Mouse (Mus musculus): ENCODE measurements at regions not wholly inside any gene's neighbourhood (a gene's known extent, or its start where the extent isn't known, plus 50 kb on each side); places are given as distances from the start of the nearest gene placed in this dataset.
A peak's percentile ranks its signal among the peaks of the same experiment; 100 is the strongest.
"Not testable (repeated sequence)": the region's sequence is repeated elsewhere in the genome, so short reads cannot be mapped to it uniquely, and the experiment has no call there.

DNA sequence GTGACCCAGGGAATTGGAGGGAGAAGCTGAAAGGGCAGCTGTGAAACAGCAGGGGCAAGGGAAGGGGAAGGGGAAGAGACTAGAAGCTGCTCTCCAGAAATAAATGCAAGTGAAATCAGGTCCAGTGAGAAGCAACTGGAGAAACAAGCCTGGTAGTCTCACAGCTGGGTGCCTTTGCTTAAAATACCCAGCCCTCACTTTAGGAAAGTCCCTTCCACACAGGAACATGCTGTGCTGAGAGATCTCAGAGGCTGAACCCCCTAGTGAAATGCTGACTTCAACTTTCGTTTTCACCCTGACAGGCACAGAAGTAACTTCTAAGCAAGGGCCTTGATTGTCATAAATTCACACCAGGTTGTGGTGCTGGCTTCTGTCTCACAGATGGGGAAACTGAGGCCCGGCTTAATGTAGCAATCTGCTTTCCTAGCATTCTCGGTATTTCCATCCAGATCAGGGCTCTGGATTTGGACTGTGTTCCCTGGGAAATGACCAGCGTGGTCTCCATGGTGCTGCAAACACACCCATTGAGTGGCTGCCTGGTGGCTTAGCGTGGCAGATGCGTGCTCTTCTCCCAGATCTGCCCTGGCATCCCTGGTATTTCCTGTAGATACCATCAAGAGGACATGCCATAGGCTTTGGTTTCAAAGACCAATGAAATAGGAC lies 226.8 kb upstream of the 1700056E22Rik start:
- no peak for ATAC-seq (ENCODE audit: insufficient number of reproducible peaks, low FRiP score, low TSS enrichment)

DNA sequence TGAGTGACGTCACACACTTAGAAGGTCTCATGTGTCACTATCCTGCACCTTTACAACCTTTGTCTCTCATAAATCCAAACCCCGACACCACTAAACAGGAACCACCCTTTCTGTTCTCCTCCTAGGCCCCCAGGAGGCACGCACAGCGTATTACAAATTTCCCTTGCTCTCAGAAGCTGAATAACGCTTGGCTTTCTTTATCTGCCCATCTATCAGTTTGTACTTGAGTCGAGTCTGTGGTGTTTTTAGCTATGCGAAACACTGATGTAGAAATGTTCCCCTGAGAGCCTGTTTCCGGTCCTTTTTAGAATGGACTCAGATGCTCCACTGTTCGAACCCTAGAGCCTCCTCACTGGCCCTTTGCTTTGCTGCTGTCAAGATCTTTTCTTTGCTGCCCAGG lies 225.8 kb upstream of the 1700056E22Rik start:
- ATAC-seq (ENCODE audit: insufficient number of reproducible peaks, low FRiP score, low TSS enrichment), result no peak

DNA sequence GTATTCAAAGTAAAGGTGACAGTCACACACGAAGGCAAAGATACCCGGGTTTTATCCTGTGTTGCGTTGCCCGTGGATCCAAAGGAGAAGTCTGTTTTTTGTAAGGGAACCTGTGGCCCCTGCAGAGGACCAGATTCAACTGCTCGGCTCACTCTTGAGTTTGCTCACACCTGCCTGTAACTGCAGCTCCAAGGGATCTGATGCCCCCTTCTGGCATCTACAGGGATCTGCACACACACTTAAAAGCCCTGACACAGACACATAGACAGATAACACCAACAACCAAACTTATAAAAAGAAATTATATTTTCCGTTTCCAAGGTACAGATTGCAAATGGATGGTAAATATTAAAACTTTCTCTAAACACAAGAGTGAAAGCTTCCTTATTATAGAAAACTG lies 223.3 kb upstream of the 1700056E22Rik start:
- no peak for ATAC-seq (ENCODE audit: insufficient number of reproducible peaks, low FRiP score, low TSS enrichment)

DNA sequence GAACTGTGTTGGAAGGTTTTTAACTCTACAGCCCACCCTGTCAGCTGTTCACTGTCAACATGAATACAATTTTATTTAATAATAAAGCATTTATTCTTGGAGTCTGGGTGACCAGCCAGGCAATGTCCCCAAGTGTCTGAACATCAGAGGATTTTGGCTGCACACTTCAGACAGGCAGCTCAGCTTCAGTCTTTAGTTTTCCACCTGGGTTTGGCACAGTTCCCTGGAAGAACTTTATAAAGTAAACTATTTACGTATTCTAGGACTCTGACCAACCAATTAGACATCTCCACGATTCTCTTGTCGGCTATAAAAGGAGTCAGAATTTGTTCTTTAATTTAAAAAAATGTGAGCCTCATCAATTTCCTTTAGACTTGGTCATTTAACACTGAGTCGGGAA lies 220.8 kb upstream of the 1700056E22Rik start:
- ATAC-seq (ENCODE audit: insufficient number of reproducible peaks, low FRiP score, low TSS enrichment), result no peak

DNA sequence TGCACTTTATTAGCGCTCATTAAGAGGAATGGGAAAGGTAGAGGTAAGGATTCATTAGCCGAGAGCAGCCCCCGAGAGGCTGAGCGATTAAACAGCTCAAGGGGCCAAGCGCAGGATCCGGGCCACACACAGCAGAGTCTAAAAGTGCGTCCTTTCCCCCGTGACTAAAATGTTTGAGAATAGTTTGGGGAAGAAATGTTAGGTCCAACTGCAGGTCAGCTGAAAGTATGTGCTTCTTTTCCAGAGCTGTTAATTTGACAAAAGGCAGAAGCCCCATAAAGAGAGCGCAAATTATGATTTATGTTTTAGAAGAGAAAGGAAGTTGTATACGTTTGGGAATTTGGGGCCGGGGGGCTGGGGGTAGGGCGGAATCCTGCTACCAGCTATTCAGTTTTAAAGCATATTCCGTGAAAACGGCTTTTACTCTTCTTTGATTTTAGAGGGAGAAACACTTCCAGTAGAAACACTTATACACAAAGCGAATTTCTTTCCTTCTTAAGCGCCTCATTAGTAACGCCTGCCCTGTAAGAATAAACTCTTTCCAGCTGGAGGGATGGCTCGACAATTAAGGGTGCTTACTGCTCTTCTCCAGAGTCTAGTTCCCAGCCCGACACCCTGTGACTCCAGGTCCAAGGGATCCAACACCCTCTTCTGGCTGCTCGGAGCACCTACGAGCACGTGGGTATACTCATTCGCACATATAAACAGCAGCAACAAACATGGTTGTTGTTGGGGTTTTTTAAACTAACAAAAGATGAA lies 210.8 kb upstream of the 1700056E22Rik start:
- ATAC-seq (ENCODE audit: insufficient number of reproducible peaks, low FRiP score, low TSS enrichment), result no peak

DNA sequence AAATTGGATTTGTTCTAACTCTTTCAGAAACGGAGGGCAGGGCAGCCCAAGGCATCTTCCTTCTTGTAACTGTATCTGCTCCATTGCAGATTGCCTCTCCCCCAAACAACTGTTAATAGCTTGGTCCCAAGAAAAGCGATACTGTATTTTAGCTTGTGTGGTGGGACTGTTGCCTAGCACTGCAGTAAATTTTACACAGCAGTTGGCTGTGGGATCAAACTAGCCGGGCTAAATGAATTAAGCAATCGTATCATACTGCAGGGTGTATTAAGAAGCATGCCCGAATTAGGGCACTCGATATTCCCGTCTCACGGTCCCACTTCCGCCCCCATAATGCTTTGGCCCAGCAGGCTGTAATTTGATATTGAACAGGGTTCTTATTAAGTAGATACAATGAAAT lies 210.2 kb upstream of the 1700056E22Rik start:
- no peak for ATAC-seq (ENCODE audit: insufficient number of reproducible peaks, low FRiP score, low TSS enrichment)

DNA sequence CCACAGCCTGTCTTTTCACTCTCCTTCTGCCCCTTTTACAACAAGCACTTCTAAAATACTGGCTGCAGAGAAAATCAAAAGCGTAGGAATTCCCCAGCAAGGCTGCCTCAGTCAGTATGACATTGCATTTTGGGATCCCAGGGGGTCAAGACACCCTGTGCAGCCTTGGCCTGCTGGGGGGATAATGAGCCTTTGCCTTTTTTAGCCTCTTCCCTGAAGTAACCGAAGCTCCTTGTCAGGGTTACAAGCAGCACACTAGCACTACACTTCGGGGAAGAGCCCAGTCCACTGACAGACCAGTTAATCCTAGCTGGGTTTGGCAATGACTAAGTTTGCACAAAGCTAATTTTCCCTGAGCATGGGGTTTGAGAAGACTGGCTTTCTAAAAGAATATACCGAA lies 207.7 kb upstream of the 1700056E22Rik start:
- no peak for ATAC-seq (ENCODE audit: insufficient number of reproducible peaks, low FRiP score, low TSS enrichment)

DNA sequence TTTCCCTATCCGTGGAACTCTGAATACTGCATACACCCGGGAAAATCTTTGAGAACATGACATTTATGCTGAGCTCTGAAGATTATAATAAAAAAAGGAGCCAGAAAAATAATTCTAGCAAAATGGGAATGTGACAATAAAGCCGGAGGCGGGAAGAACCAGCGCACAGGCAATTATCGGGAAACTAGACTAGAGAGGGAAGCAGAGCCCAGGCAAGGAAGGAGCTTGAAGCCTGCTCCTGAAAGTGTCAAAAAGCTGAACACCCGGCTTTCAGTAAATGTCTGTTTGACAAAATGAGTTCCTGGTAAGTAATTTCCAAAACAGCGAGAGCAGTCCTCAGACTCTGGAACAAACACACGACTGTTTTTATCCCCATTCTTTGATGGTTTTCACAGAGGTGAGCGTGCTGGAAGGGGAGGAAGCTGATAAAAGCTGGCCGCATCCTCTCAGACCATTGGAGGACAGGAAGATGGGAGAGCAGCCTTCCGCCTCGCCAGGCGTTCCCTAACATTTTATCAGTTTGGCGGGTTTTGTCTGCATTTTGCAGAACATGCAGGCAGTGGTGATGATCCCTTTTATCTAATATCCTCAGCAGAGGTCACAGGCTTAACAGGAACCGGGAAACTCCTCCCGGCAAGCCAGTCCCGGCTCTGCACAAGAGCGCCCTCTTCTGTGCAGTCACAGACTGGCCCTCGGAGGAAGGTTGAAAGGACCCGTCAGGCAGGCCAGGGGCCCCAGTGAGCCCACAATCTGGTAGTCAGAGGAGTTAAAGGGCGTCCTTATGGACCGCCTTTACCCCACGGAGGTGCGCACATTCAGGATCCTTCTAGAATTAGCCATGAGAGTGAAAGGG lies 201.3 kb upstream of the 1700056E22Rik start:
- peak; percentile 82 for ATAC-seq (ENCODE audit: insufficient number of reproducible peaks, low FRiP score, low TSS enrichment)

DNA sequence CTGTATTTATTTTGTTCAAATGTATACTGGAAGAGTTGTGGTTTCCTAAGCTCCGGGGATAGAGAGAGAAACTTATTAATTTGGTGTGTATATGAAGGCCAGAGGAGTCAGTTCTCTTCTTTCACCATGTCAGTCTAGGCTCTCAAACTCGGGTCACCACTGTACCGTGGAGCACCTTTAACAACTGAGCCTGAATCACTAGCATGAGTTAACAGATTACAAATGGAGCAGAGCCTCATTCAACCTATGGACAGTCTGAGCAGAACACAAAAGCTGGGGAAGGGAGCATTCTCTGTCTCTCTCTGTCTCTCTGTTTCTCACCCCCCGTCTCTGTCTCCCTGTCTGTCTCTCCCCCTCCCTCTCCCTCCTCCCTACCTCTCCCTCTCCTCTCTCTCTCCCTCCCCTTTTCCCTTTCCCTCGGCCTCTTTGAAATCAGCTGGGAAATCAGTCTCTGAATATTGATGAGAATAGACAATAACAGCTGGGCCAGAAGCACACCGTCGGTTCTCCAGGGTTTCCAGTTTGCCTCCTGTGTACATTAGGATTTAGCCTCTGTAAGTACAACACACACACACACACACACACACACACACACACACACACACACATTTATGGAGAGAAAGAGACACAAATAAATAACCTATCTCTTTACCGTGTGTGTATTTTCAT lies 200.4 kb upstream of the 1700056E22Rik start:
- no peak for ATAC-seq (ENCODE audit: insufficient number of reproducible peaks, low FRiP score, low TSS enrichment)

DNA sequence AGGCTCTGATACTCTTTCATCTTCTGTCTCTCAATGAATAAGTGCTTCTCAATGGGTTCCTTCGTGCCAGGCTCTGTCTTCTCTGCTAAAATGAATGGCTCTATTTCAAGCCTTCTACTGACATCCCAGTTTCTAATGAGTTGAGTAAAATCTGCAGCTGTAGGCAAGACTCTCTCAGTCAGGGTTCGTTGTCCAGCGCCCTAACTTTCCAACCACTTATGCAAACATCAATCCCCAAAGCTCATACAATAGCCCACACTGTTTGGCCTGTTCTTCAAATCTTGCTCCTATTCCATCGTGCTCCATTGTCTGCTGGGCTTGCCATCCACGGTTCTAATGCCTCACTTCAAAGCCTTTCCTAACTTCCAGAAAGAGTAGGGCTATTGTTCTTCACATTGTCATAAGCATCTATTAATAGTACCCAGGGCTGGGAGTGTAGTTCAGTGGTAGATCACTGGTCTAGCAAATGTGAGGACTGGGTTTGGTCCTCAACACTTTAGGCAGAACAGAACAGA lies 199.7 kb upstream of the 1700056E22Rik start:
- ATAC-seq (ENCODE audit: insufficient number of reproducible peaks, low FRiP score, low TSS enrichment), result no peak

DNA sequence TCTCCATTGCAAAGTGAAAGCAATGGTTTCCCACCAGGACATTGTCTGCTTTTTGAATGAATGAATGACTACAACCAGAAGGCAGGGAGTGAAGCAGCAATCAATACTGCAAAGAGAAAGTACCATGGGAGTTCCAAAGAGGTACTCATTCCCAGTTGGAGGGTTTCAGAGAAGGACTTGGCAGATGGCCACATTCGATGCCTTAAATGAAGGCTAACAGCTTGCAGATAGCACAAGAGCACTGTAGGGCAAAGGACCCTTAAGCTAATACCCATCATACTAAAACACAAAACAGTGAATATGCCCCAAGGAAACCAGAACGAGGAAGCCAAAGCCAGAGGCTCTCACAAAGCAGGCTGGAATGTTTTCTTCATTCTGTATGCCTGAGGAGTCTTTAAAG lies 188.2 kb upstream of the 1700056E22Rik start:
- no peak for ATAC-seq (ENCODE audit: insufficient number of reproducible peaks, low FRiP score, low TSS enrichment)

DNA sequence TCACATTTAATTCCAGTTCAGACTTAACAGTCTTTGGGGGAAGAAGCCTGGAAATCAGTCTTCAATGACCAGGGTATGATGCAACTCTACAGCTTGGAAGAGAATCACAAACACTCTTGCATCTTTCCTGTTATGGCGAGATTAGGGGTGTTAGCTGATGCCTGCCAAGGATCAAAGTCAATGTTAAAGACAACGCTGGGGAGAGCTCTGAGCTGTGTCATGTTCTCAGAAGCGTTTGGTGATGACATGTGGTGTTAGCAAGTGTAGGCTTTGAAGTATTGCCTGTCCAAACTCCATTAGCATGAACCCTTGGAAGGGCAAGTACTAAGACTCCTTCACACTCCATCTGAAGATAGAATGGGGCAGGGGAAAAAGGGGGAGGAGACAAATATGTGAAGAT lies 187.7 kb upstream of the 1700056E22Rik start:
- no peak for ATAC-seq (ENCODE audit: insufficient number of reproducible peaks, low FRiP score, low TSS enrichment)

DNA sequence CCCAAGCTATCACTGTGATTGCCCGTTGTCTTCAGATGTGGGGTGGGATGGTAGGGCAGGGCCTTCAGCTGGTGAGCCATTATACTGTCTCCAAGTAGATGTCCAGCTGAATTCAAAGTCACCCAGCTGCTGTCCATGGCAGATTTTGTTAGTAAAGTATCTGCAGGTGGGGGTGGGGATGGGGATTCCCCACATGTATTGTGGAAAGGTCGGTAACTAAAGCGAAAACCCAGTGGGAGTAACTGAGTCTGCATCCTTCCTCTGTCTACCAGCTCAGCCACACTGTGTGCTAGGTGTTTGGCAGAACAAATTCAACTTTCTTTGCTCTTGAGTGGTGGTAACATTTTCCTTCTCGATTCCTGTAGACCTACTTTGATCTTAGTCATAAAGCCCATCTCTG lies 163.2 kb upstream of the 1700056E22Rik start:
- ATAC-seq (ENCODE audit: insufficient number of reproducible peaks, low FRiP score, low TSS enrichment), result no peak

DNA sequence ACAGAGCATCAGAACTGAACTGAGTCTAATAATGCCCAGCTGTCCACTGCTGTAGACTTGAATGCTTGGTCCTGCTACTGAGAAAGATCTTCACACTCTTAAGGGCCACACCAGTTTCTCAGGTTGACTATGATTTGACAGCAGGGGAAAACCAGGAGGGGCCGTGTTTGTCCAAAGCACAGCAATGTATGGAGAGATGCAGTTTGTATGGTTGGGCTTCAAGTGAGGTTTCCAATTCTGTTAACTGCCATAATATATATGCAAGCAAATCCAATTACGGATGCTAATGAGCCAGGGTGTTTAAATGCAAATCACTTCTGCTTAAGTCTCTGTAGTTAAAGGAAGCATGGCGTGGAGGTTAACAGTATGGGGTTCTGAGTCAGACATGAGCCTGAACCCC lies 157.2 kb upstream of the 1700056E22Rik start:
- ATAC-seq (ENCODE audit: insufficient number of reproducible peaks, low FRiP score, low TSS enrichment), result no peak

DNA sequence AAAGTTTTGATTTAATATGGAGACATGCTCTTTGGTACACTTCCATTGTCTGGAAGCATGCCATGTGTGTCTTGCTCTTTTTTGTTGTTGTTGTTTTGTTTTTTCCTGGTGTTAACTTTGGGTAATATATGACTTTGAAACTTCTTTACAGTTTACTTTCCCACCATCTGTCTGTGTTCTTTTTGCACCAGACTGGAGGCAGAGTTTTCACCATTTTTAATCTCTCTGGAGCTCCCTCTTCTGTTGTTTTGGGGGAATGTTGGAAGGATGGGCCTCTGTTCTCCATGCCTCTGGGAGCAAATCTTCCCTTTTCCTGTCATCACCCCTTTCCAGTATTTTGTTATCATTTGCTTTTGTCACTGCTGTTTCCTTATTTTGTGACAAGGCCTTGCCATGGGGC lies 153.5 kb upstream of the 1700056E22Rik start:
- no peak for ATAC-seq (ENCODE audit: insufficient number of reproducible peaks, low FRiP score, low TSS enrichment)

DNA sequence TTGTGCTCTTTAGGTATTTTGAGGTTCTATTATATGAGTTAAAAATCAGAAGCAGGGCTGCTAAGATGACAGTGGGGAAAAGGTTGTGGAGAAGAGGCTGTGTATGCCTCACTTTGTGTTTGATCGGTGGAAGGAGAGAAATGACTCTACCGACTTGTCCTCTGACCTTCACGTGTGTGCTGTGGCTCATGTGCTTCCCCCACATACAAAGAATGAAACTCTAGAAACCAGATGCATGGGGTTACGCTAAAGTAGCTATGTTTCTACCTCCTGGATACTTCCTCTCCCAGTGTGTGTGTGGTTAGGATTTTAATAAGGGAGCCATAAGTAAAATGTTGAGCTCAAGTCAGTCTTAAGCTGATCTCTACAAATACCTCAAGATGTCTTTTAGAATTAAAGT lies 148.1 kb upstream of the 1700056E22Rik start:
- no peak for ATAC-seq (ENCODE audit: insufficient number of reproducible peaks, low FRiP score, low TSS enrichment)

DNA sequence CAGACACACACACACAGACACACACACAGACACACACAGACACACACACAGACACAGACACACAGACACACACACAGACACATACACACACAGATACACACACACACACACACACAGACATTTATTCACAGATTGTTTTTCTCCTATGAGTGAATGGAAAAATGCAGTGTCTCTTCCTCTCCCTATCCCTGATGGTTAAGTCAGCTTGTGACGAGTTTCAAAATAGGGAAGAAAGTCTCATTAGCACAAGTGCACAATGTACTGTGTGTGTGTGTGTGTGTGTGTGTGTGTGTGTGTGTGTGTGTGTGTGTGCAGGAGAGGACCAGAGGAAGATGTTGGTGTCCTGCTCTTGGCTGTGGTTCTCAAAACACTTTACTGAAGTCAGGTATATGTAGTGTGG lies 140.3 kb upstream of the 1700056E22Rik start:
- ATAC-seq (ENCODE audit: insufficient number of reproducible peaks, low FRiP score, low TSS enrichment), result not testable (repeated sequence)

DNA sequence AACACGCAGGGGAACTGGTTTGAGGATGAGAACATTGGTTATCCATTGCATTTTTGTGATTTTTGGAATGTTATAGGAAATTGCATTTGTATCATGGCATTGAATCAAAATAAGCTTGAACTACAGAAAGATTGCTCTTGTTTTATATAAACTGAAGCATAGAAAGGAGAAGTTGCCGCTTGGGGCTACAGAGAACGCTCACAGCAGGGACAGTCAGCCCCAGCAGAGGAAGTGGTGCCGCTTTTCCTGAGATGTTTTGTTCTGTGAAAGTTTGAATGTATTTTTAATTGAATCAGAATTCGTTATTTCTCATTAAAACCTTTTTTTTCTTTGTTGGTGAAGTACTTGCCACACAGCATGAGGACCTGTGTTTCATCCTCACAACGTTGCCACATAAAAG lies 139.6 kb upstream of the 1700056E22Rik start:
- no peak for ATAC-seq (ENCODE audit: insufficient number of reproducible peaks, low FRiP score, low TSS enrichment)

DNA sequence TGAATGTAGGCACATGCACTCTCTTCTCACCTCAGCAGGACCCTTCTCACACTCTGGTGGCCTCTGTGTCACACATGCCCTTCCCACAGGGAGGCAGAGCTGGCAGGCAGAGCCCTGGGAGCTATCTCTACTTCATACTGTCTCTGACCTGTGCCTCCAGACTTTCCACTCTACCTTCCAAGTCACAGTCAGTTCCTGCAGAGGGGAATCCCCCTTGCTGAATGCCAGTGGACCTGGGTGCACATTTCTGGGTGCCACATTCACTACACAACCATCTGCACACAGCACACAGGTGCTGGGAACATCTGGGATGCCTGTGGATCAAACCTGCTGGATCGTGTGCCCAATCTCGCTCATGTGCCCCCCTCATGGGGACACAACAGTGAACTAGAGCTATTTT lies 138.9 kb upstream of the 1700056E22Rik start:
- ATAC-seq (ENCODE audit: insufficient number of reproducible peaks, low FRiP score, low TSS enrichment), result no peak

DNA sequence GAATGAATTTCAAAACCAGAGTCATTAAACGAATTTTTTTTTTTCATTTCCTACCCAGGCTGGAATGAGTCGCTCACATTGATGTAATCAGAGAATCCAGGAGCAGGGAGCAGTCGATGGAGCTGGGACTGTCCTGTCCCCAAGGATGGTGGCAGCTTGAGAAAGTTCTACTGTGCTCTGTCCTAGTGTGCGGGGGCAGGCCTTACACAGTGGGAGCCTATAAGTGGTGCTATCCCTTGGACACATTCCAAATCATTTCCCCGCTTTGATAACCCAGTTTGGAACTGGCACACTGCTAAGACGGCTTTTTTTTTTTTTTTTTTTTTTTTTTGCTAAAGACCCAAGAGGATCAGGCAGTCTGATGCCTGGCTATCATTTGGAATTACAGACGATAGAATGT lies 137.5 kb upstream of the 1700056E22Rik start:
- no peak for ATAC-seq (ENCODE audit: insufficient number of reproducible peaks, low FRiP score, low TSS enrichment)

DNA sequence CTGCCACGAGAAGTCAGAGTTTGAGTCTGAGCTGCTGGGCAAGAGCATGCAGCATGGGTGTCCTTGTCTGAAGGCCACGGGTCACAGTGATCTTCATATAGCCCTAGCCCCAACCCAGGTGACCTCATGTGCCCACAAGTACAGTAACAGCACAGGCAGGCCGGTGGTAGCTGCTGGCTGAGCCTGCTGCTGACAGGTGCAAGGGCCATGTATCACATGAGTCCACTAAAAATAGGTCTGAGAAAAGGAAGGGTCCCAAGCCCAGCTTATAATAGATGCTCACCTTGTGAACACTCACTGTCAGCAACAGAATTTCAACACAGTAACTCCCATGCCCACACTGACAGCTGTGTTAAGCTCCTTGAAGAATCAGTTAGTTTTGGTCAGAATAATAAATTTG lies 136.8 kb upstream of the 1700056E22Rik start:
- ATAC-seq (ENCODE audit: insufficient number of reproducible peaks, low FRiP score, low TSS enrichment), result no peak
